In the genomic region with DNA sequence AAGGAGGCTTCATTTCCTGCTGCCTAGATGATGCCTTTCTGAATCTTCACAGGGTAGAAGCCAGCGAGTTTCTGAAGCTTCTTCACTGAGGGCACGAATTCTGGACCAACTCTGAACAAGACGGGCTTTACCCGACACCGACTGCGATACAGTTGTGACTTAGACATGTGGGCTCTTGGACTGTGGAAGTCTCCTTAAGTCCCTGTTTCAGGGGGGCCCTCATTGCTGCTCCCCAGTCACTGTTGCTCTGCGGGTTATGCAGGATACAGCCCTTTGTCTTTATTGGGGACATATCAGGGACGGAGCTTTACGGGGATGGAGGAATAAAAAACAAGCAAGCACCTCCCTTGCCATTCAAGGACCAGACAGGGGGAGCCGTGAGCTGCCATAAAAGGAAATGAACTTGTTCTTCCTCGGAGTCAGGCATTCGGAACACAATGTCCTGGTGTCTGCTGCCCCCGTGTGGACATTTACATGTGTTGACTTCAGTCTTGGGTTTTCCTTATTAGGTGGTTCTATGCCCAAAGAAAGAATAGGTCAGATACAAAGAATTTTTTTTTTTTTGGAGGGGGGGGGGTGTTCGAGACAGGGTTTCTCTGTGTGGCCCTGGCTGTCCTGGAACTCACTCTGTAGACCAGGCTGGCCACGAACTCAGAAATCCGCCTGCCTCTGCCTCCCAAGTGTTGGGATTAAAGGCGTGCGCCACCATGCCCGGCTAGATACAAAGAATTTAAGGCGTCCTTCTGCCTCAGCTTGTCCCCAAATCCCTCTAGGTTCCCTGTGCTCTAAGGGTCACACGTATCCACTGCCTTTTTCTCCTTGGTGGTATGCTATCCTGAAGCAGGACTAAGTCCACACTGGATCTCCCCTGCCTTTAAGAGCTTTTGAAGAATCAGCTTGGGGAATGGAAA, we compare ENCODE assay signal across 1 mouse cellular context.
A peak's percentile ranks its signal among the peaks of the same experiment; 100 is the strongest.
TF ChIP-seq lines count a peak whose summit lies in the region.

No protein-coding gene starts in this region.

TF ChIP-seq in MEL, 35 proteins besides CTCF, POLR2A, EP300 and RAD21 (continued from another document):
- TF ChIP-seq JUND (IDR thresholded peaks at IDR 0.05; ENCODE audit: low read depth, low read length) (no peak; the same call in 1 of the 2 replicates), USF2 (IDR thresholded peaks at IDR 0.05; ENCODE audit: borderline replicate concordance in 1 of 2, insufficient read depth in 1 of 2, low read depth in 1 of 2, low read length in 2 of 2) (no peak), GATA1 (IDR thresholded peaks at IDR 0.05; ENCODE audit: low read depth, low read length) (no peak), MAX (IDR thresholded peaks at IDR 0.05; ENCODE audit: low read length) (0 out of 2 replicates have a peak, but pooled peaks have one; percentile 28), MYB (IDR thresholded peaks at IDR 0.05; ENCODE audit: low read depth, low read length) (no peak), ZNF384 (IDR thresholded peaks at IDR 0.05; ENCODE audit: low read depth, low read length) (peak; percentile 69), SIN3A (IDR thresholded peaks at IDR 0.05; ENCODE audit: low read length) (peak; percentile 75), TBP (IDR thresholded peaks at IDR 0.05; ENCODE audit: low read depth, low read length) (peak; percentile 62; the same call in 1 of the 2 replicates), MAFK (IDR thresholded peaks at IDR 0.05; ENCODE audit: borderline replicate concordance, low read depth, low read length) (no peak), ELF1 (IDR thresholded peaks at IDR 0.05; ENCODE audit: low read depth, low read length) (no peak)
